Mouse (Mus musculus) granulocyte monocyte progenitor cell, adult 5-6 weeks (primary cell): ENCODE data around the gene Cramp1l. TPM values are rescaled to one million over a fixed set of nuclear protein-coding genes. Genes with fewer than 3 reads are reported as not detected.

Experiments
- total RNA-seq, 2 experiments: library from RNA; stranded (forward) in 1 of 2; stranded (reverse) in 1 of 2; fragments of 200-712, 200-1000 nt in 1 of 2; fragments of >200 nt in 1 of 2; fragmentation: Nextera tagmentation in 1 of 2; gene quantifications; 2 replicates each; pipeline ENCODE4 v1.2.3; 2014 to 2017

Cramp1l gene
- total RNA-seq, 2 experiments from 2014 or later = 8.2 to 27.3 TPM

Other genes with a start within 250 kb of the Cramp1l start
- not detected in 2 replicates for gene Meiob, start 211.5 kb downstream of the Cramp1l start, total RNA-seq (2014; fragmentation: Nextera tagmentation)
- gene Meiob, start 211.5 kb downstream of the Cramp1l start, total RNA-seq (2017) = not detected in 2 replicates
- 35.3 and 46.1 TPM in 2 replicates for gene Hagh, start 175.6 kb downstream of the Cramp1l start, total RNA-seq (2014; fragmentation: Nextera tagmentation)
- gene Hagh, start 175.6 kb downstream of the Cramp1l start, total RNA-seq (2017) = 18.2 and 45.8 TPM in 2 replicates
- gene Fahd1, start 165.4 kb downstream of the Cramp1l start, total RNA-seq (2014; fragmentation: Nextera tagmentation) = 13.7 and 15.1 TPM in 2 replicates
- 11.4 and 14.3 TPM in 2 replicates for gene Fahd1, start 165.4 kb downstream of the Cramp1l start, total RNA-seq (2017)
- not detected in 2 replicates for gene Igfals, start 149.8 kb downstream of the Cramp1l start, total RNA-seq (2014; fragmentation: Nextera tagmentation)
- gene Igfals, start 149.8 kb downstream of the Cramp1l start, total RNA-seq (2017) = not detected in 2 replicates
- 103 and 108 TPM in 2 replicates for gene Nubp2, start 129.4 kb downstream of the Cramp1l start, total RNA-seq (2014; fragmentation: Nextera tagmentation)
- gene Nubp2, start 129.4 kb downstream of the Cramp1l start, total RNA-seq (2017) = 42.8 and 48.2 TPM in 2 replicates
- 15.7 and 29.3 TPM in 2 replicates for gene Spsb3, start 129.1 kb downstream of the Cramp1l start, total RNA-seq (2014; fragmentation: Nextera tagmentation)
- 10.4 and 15.8 TPM in 2 replicates for gene Spsb3, start 129.1 kb downstream of the Cramp1l start, total RNA-seq (2017)
- gene Eme2, start 120.7 kb downstream of the Cramp1l start, total RNA-seq (2014; fragmentation: Nextera tagmentation) = 8.9 and 15.1 TPM in 2 replicates
- gene Eme2, start 120.7 kb downstream of the Cramp1l start, total RNA-seq (2017) = 12.5 and 14.9 TPM in 2 replicates
- gene Mrps34, start 120.7 kb downstream of the Cramp1l start, total RNA-seq (2014; fragmentation: Nextera tagmentation) = 62.0 and 75.0 TPM in 2 replicates
- gene Mrps34, start 120.7 kb downstream of the Cramp1l start, total RNA-seq (2017) = 36.7 and 41.9 TPM in 2 replicates
- gene Nme3, start 119.3 kb downstream of the Cramp1l start, total RNA-seq (2014; fragmentation: Nextera tagmentation) = 18.8 and 22.9 TPM in 2 replicates
- 21.2 and 27.1 TPM in 2 replicates for gene Nme3, start 119.3 kb downstream of the Cramp1l start, total RNA-seq (2017)
- gene Mapk8ip3, start 78.8 kb downstream of the Cramp1l start, total RNA-seq (2014; fragmentation: Nextera tagmentation) = 49.0 and 84.5 TPM in 2 replicates
- 18.2 and 21.0 TPM in 2 replicates for gene Mapk8ip3, start 78.8 kb downstream of the Cramp1l start, total RNA-seq (2017)
- gene Jpt2, start 55.1 kb downstream of the Cramp1l start, total RNA-seq (2014; fragmentation: Nextera tagmentation) = 109 and 130 TPM in 2 replicates
- gene Jpt2, start 55.1 kb downstream of the Cramp1l start, total RNA-seq (2017) = 104 and 114 TPM in 2 replicates
- gene Ift140, start 297 bp upstream of the Cramp1l start, total RNA-seq (2014; fragmentation: Nextera tagmentation) = 12.3 and 22.1 TPM in 2 replicates
- 15.6 and 28.8 TPM in 2 replicates for gene Ift140, start 297 bp upstream of the Cramp1l start, total RNA-seq (2017)
- gene Tmem204, start 67.8 kb upstream of the Cramp1l start, total RNA-seq (2014; fragmentation: Nextera tagmentation) = not detected in 2 replicates
- not detected in 2 replicates for gene Tmem204, start 67.8 kb upstream of the Cramp1l start, total RNA-seq (2017)
- 49.8 and 55.9 TPM in 2 replicates for gene Telo2, start 100.2 kb upstream of the Cramp1l start, total RNA-seq (2014; fragmentation: Nextera tagmentation)
- gene Telo2, start 100.2 kb upstream of the Cramp1l start, total RNA-seq (2017) = 21.8 and 37.3 TPM in 2 replicates
- gene Ptx4, start 105.0 kb upstream of the Cramp1l start, total RNA-seq (2014; fragmentation: Nextera tagmentation) = not detected in 2 replicates
- not detected in 2 replicates for gene Ptx4, start 105.0 kb upstream of the Cramp1l start, total RNA-seq (2017)
- 12.1 and 18.9 TPM in 2 replicates for gene Clcn7, start 117.6 kb upstream of the Cramp1l start, total RNA-seq (2014; fragmentation: Nextera tagmentation)
- gene Clcn7, start 117.6 kb upstream of the Cramp1l start, total RNA-seq (2017) = 11.3 and 12.6 TPM in 2 replicates
- gene Ccdc154, start 146.7 kb upstream of the Cramp1l start, total RNA-seq (2014; fragmentation: Nextera tagmentation) = 0.49 TPM in 1 of 2 replicates, not detected in the other
- gene Ccdc154, start 146.7 kb upstream of the Cramp1l start, total RNA-seq (2017) = 0.21 TPM in 1 of 2 replicates, not detected in the other
- not detected in 2 replicates for gene Gm38655, start 159.7 kb upstream of the Cramp1l start, total RNA-seq (2014; fragmentation: Nextera tagmentation)
- not detected in 2 replicates for gene Gm38655, start 159.7 kb upstream of the Cramp1l start, total RNA-seq (2017)
- 13.1 and 17.0 TPM in 2 replicates for gene BC003965, start 168.8 kb upstream of the Cramp1l start, total RNA-seq (2014; fragmentation: Nextera tagmentation)
- 10.0 and 10.2 TPM in 2 replicates for gene BC003965, start 168.8 kb upstream of the Cramp1l start, total RNA-seq (2017)
- gene Unkl, start 172.6 kb upstream of the Cramp1l start, total RNA-seq (2014; fragmentation: Nextera tagmentation) = 6.8 and 17.2 TPM in 2 replicates
- gene Unkl, start 172.6 kb upstream of the Cramp1l start, total RNA-seq (2017) = 5.6 and 9.9 TPM in 2 replicates
- gene Gnptg, start 224.3 kb upstream of the Cramp1l start, total RNA-seq (2014; fragmentation: Nextera tagmentation) = 10.9 and 19.2 TPM in 2 replicates
- gene Gnptg, start 224.3 kb upstream of the Cramp1l start, total RNA-seq (2017) = 23.7 and 27.8 TPM in 2 replicates
- 10.9 and 17.1 TPM in 2 replicates for gene Tsr3, start 224.4 kb upstream of the Cramp1l start, total RNA-seq (2014; fragmentation: Nextera tagmentation)
- 23.6 and 27.8 TPM in 2 replicates for gene Tsr3, start 224.4 kb upstream of the Cramp1l start, total RNA-seq (2017)
- 7.6 and 9.1 TPM in 2 replicates for gene Baiap3, start 240.6 kb upstream of the Cramp1l start, total RNA-seq (2014; fragmentation: Nextera tagmentation)
- gene Baiap3, start 240.6 kb upstream of the Cramp1l start, total RNA-seq (2017) = 3.8 and 11.9 TPM in 2 replicates